Mouse (Mus musculus) midbrain, embryonic 13.5 days (tissue): ENCODE data around the gene Rmnd5b. TPM values are rescaled to one million over a fixed set of nuclear protein-coding genes. Genes with fewer than 3 reads are reported as not detected.
"Not testable (repeated sequence)": the region's sequence is repeated elsewhere in the genome, so short reads cannot be mapped to it uniquely, and the experiment has no call there.

ENCODE experiments used
- ATAC-seq: fragments of 200-750 bp; cut with Nextera tagmentation; 2 replicates; pipeline ENCODE4 v1.8.0; 2017; ENCODE audit warnings: mild to moderate bottlenecking, moderate TSS enrichment, moderate library complexity
- H3K27ac ChIP-seq: fragments of 300-500 bp; sonication (generic); 2 replicates; pipeline ENCODE4 v1.5.1; 2015; ENCODE audit warnings: inconsistent platforms, mild to moderate bottlenecking, moderate library complexity
- H3K27me3 ChIP-seq: fragments of 300-500 bp; sonication (generic); 2 replicates; pipeline ENCODE4 v1.6.1; 2015; ENCODE audit warnings: mild to moderate bottlenecking, inconsistent platforms
- H3K36me3 ChIP-seq: fragments of 300-500 bp; sonication (generic); 2 replicates; pipeline ENCODE4 v1.6.1; 2015; ENCODE audit warnings: mild to moderate bottlenecking, inconsistent platforms
- H3K4me1 ChIP-seq: fragments of 300-500 bp; sonication (generic); replicated peaks from 2 replicates; pipeline ENCODE4 v1.6.1; 2015; ENCODE audit warnings: inconsistent platforms
- H3K4me2 ChIP-seq: fragments of 300-500 bp; sonication (generic); replicated peaks from 2 replicates; pipeline ENCODE4 v1.6.1; 2015; ENCODE audit warnings: moderate library complexity, mild to moderate bottlenecking, inconsistent platforms
- H3K4me3 ChIP-seq: fragments of 300-500 bp; sonication (generic); replicated peaks from 2 replicates; pipeline ENCODE4 v1.5.1; 2015; ENCODE audit warnings: mild to moderate bottlenecking, inconsistent platforms
- H3K9ac ChIP-seq: fragments of 300-500 bp; sonication (generic); replicated peaks from 2 replicates; pipeline ENCODE4 v1.6.1; 2015; ENCODE audit warnings: mild to moderate bottlenecking, inconsistent platforms
- H3K9me3 ChIP-seq: fragments of 300-500 bp; sonication (generic); 2 replicates; pipeline ENCODE4 v1.6.1; 2016; ENCODE audit warnings: mild to moderate bottlenecking, inconsistent platforms
- WGBS: fragments of 180-500 bp; shearing (Covaris S2); methylation state at CpG from one replicate; pipeline ENCODE4 v1.1.7; 2015; 5-methylcytosine and 5-hydroxymethylcytosine counted together
- polyA plus RNA-seq: library from polyadenylated mRNA; unstranded; fragments of >200 nt; fragmentation: Nextera tagmentation; extraction: Ambion mirVana; gene quantifications from 2 replicates; pipeline ENCODE4 v1.2.1, GENCODE M21; 2015

The Rmnd5b gene
- polyA plus RNA-seq: 66.2 and 71.8 TPM in 2 replicates

DNA sequence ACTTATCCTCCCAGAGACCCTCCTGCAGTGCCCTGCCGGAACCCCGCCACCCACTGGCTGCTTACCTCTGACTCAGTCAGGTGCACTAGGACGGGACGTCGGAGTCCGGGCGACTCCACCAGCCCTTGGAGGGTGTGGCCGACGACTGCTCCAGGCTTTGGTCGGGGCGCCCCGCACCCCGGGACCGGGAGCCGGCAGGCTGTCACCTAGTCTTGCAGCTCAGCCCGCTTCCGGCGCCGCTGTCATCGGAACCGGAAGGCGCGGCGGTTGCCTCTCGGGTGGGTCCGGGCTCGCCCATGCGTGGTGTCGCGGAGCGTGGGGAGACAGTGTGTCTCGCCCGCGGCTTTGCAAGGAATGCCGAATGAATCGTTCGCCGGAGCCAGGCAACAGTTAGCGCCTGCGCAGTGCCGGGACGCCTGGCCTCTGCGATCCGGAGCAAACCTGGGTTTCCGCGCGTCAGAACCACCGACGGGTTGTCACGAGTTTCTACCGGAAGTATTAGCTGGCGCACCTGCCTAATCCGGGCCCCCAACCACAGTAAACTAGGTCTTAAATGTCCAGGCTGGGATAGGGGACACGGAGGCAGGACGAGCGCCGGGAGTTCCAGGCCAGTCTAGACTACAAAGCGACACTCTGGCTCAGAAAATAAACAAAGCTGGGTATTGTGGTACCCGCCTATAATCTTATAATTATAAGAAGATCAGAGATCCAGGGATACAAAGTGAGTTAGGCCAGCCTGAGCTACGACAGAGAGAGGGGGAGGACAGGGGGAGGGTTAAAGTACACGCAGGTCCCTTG is at the start of gene Rmnd5b:
Rmnd5b (minus strand) TSS at position 372 of the 798 bp plus-strand sequence.
- under 1% methylated on average over 61 of the region's 61 CpGs for WGBS
- peaks cover 8% of the 10 kb centered on the region; the same call in 1 of the 2 replicates for H3K27me3 ChIP-seq
- H3K4me3 ChIP-seq: peak within 1 kb of the TSS; percentile 84
- peak within 1 kb of the TSS; percentile 81 for H3K27ac ChIP-seq
- peak; percentile 92 for ATAC-seq
- H3K4me1 ChIP-seq: peaks cover 27% of the 10 kb centered on the region
- H3K4me2 ChIP-seq: peak within 1 kb of the TSS; percentile 76
- H3K9ac ChIP-seq: peak within 1 kb of the TSS; percentile 81
- H3K36me3 ChIP-seq: 0 out of 2 replicates have a peak, but pooled peaks cover 3% of the 10 kb centered on the region
- no peaks in the 10 kb centered on the region for H3K9me3 ChIP-seq

DNA sequence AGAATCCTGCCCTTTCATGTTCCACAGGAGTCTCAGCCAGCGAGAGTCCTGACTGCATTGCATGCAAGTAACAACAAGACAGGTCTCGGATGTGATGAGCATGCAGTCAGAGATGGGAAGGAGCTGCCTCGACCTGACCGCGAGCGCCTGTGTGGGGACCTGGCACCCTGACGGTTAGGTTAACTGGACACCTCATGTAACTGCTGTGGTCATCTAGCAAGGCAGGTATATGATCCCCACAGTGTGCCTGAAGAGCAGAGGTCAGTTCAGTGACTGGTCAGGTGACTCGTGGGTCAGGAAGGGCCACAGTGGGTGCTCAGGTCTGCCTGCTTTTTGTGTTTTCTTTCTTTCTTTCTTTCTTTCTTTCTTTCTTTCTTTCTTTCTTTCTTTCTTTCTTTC is 46.3 kb upstream of the Rmnd5b start:
- Histone ChIP-seq H3K4me1 (peaks cover 3% of the 10 kb centered on the region; the same call in 1 of the 2 replicates), H3K27me3 (no peaks in the 10 kb centered on the region), H3K4me3 (no peak overlapping the region), H3K4me2 (no peak overlapping the region), H3K27ac (no peak overlapping the region), H3K36me3 (peaks cover 11% of the 10 kb centered on the region; the same call in 1 of the 2 replicates), H3K9ac (no peak overlapping the region), H3K9me3 (no peaks in the 10 kb centered on the region)
- ATAC-seq: no peak
- 48% methylated on average over 8 of the region's 8 CpGs for WGBS

DNA sequence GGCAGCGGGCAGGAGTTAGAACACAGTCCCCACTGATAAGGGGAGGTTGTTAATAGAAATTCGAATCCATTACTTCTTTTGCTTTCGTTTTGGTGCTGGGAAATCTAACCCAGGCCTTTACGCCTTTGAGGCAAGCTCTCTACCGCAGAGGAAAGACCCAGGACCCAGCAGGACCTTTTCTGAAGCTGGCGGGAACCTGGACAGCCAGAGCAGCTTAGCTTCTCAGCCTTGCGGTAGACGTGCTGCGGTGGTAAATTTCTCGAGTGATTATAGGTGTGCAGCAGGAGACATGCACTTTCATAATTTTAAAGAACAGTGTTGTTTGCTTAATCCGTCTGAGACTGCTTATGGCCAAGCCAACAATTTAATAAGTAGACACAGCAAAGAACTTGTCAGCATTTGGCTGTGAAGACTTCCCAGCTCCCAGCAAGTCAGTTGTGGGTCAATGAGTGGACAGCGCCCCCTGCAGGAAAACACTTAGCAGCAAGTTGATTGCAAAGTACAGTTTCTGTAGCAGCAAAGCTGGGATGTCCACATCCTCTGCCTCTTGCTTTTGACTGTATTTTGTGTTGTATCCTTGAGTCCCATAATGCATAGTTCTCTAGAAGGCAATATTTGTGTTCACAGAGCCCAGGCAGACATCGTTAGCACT is 45.8 kb upstream of the Rmnd5b start:
- no peaks in the 10 kb centered on the region for H3K9me3 ChIP-seq
- H3K36me3 ChIP-seq: peaks cover 11% of the 10 kb centered on the region; the same call in 1 of the 2 replicates
- H3K27me3 ChIP-seq: no peaks in the 10 kb centered on the region
- H3K4me3 ChIP-seq: no peak overlapping the region
- H3K9ac ChIP-seq: no peak overlapping the region
- no peak overlapping the region for H3K4me2 ChIP-seq
- WGBS: 34% methylated on average over 13 of the region's 13 CpGs
- no peaks in the 10 kb centered on the region; the same call in 1 of the 2 replicates for H3K4me1 ChIP-seq
- no peak for ATAC-seq
- no peak overlapping the region for H3K27ac ChIP-seq

DNA sequence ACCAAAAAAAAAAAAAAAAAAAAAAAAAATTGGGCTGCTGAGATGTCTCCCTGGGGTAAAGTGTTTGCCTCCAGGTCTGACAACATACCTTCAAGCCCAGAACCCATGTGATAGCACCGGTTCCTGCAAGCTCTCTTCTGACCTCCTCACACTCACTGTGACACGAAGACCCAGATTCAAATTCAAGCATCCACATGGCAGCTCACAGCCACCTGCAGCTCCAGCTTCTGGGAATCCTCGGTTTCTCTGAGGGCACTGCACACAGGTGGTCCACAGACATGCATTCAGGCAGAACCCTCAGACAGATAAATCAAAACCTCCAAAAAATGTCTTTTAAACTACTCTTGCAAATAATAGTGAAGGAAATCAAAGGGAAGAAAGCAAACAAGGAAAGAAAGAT is 43.8 kb upstream of the Rmnd5b start:
- Histone ChIP-seq H3K4me3 (no peak overlapping the region), H3K4me1 (no peaks in the 10 kb centered on the region), H3K27ac (no peak overlapping the region), H3K9me3 (no peaks in the 10 kb centered on the region), H3K27me3 (no peaks in the 10 kb centered on the region), H3K36me3 (no peaks in the 10 kb centered on the region), H3K4me2 (no peak overlapping the region), H3K9ac (no peak overlapping the region)
- no peak for ATAC-seq
- WGBS: 66% methylated on average over 3 of the region's 3 CpGs

DNA sequence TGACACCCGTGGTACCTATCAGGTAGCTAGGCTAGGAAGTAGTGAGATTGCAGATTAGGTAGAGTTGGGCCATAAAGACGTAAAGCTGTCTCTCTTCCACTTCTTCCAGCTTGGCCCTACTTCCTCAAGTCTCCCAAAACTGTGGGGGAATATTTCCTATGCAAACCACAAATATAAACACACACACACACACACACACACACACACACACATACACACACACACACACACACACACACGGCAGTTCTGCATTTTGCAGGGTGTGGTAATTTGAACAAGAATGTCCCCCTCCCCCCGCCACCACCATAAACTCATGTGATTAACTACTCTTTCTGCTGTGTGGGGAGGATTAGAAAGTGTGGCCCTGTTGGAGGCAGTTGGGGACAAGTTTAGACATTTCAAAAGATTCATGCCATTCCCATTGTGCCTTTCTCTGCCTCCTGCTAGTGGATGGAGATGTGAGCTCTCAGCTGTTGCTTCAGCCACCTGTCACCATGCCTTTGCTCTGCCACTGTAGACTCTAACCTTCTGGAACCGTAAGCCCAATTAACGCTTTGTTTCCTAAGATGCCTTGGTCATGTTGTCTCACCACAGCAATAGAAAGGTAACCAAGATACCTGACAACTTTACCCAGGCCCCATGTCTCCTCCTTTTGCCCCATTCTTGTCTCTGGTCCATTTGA is 42.2 kb upstream of the Rmnd5b start:
- Histone ChIP-seq H3K4me3 (no peak overlapping the region), H3K36me3 (no peaks in the 10 kb centered on the region), H3K9me3 (no peaks in the 10 kb centered on the region), H3K9ac (no peak overlapping the region), H3K4me2 (no peak overlapping the region), H3K4me1 (no peaks in the 10 kb centered on the region), H3K27me3 (no peaks in the 10 kb centered on the region), H3K27ac (no peak overlapping the region)
- ATAC-seq: no peak
- WGBS: 71% methylated on average over 6 of the region's 6 CpGs

DNA sequence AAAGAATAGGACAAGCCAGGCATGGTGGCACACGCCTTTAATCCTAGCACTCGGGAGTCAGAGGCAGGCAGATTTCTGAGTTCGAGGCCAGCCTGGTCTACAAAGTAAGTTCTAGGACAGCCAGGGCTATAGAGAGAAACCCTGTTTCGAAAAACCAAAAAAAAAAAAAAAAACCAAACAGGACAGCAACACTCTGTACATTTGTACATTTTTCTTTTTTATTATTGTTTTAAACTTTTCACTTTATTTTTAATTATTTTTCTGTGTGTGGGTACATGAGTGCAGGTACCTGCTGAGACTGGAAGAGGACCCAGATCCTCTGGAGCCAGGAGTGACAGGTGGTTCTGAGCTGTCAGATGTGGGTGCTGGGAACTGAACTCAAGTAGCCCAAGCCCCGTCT is 39.7 kb upstream of the Rmnd5b start:
- H3K27ac ChIP-seq: no peak overlapping the region
- H3K4me1 ChIP-seq: no peaks in the 10 kb centered on the region
- H3K9me3 ChIP-seq: no peaks in the 10 kb centered on the region
- H3K27me3 ChIP-seq: no peaks in the 10 kb centered on the region
- no peak overlapping the region for H3K9ac ChIP-seq
- H3K4me2 ChIP-seq: no peak overlapping the region
- H3K4me3 ChIP-seq: no peak overlapping the region
- no peak for ATAC-seq
- WGBS: 84% methylated on average over 5 of the region's 5 CpGs
- no peaks in the 10 kb centered on the region for H3K36me3 ChIP-seq

DNA sequence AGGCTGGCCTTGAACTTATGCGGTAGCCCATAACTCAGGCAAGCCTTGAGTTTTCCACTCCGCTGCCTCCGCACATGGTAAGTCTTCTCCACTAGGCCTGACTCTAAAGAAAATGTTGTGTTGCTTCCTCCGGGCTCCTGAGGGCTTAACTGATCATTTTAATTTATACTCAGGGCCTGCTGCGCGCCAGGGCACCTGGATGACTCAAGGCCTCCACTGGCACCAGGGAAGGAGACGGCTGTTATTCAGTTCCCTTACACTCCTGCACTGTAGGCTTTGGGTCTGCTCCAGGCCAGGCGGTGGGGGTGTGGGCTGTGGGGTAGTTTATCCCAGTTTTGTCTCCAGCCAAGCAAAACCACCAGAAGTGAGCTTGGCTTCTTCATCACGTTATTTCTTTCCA is 37.6 kb upstream of the Rmnd5b start:
- no peaks in the 10 kb centered on the region for H3K9me3 ChIP-seq
- no peaks in the 10 kb centered on the region for H3K27me3 ChIP-seq
- H3K9ac ChIP-seq: no peak overlapping the region
- no peak overlapping the region for H3K4me3 ChIP-seq
- no peaks in the 10 kb centered on the region for H3K36me3 ChIP-seq
- H3K4me2 ChIP-seq: no peak overlapping the region
- WGBS: 84% methylated on average over 9 of the region's 9 CpGs
- no peaks in the 10 kb centered on the region for H3K4me1 ChIP-seq
- ATAC-seq: no peak
- H3K27ac ChIP-seq: no peak overlapping the region

DNA sequence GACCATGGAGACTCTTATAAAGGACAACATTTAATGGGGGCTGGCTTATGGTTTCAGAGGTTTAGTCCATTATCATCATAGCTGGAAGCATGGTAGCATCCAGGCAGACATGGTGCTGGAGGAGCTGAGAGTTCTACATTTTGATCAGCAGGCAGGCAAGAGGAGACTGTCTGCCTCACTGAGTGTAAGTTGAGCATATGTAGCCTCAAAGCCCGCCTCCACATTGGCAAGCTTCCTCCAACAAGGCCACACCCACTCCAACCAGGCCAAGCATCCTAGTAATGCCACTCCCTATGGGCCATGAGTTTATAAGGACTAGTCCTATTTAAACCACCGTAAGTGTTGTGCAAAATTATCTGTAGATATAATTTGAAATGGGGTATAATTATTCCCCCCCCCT is 35.7 kb upstream of the Rmnd5b start:
- Histone ChIP-seq H3K27me3 (no peaks in the 10 kb centered on the region), H3K9ac (no peak overlapping the region), H3K27ac (no peak overlapping the region), H3K9me3 (no peaks in the 10 kb centered on the region), H3K4me1 (no peaks in the 10 kb centered on the region), H3K4me2 (no peak overlapping the region), H3K4me3 (no peak overlapping the region), H3K36me3 (no peaks in the 10 kb centered on the region)
- ATAC-seq: no peak
- WGBS: 75% methylated on average over 2 of the region's 2 CpGs

DNA sequence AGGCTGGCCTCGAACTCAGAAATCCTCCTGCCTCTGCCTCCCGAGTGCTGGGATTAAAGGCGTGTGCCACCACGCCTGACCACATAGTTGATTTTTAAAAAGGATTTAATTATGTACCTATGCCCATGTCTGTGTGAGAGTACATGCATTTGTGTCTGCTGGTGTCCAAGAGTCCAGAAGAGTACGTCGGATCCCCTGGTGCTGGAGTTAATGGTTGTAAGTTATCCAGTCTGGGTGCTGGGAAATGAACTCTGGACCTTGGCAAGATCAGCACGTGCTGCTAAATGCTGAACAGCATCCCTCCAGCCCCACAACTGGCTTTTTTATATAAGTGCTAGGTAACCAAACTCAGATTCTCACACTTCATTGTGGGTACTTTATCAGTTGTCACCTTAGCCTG is 35.1 kb upstream of the Rmnd5b start:
- no peaks in the 10 kb centered on the region for H3K4me1 ChIP-seq
- no peaks in the 10 kb centered on the region for H3K9me3 ChIP-seq
- no peak overlapping the region for H3K9ac ChIP-seq
- H3K4me3 ChIP-seq: no peak overlapping the region
- WGBS: 91% methylated on average over 7 of the region's 7 CpGs
- no peak overlapping the region for H3K4me2 ChIP-seq
- no peaks in the 10 kb centered on the region for H3K36me3 ChIP-seq
- H3K27me3 ChIP-seq: no peaks in the 10 kb centered on the region
- ATAC-seq: no peak
- H3K27ac ChIP-seq: no peak overlapping the region

DNA sequence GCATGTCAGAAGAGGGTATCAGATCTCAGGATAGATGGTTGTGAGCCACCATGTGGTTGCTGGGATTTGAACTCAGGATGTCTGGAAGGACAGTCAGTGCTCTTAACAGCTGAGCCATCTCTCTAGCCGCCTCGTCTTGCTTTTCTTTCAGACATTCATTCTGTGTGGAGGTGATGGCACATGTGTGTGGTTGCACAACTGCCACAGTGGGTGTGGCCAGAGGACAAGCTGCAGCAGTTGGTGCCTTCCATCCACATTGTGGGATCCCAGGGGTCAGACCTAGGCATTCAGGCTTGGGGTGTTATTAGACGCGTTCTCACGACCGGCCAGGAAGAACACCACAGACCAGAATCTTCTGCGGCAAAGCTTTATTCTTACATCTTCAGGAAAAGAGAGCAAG is 29.1 kb upstream of the Rmnd5b start:
- not testable (repeated sequence) for H3K36me3 ChIP-seq, ATAC-seq, H3K27me3 ChIP-seq, H3K4me3 ChIP-seq, H3K27ac ChIP-seq, H3K9ac ChIP-seq, H3K4me2 ChIP-seq, H3K9me3 ChIP-seq, H3K4me1 ChIP-seq
- WGBS: 94% methylated on average over 7 of the region's 7 CpGs

DNA sequence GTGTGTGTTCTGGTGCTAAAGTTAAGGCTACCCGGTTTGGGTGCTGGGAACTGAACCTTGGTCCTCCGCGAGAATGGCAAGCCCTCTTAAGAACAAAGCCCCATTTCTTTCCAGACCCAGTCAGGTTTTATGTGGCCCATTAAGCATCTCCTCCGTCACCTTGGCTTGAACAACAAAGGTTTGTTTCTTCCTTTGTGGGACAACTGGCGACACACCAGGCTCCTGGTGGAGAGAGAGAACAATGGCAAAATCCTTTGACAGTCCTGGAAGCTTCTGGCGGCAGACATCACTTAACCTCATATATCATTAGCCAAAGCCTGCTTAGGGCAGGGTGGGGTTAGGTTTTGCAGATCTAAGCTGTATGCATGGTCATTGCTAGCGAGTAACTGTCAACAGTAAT is 26.9 kb upstream of the Rmnd5b start:
- WGBS: 79% methylated on average over 7 of the region's 7 CpGs
- Histone ChIP-seq H3K4me2 (no peak overlapping the region), H3K9ac (no peak overlapping the region), H3K4me3 (no peak overlapping the region), H3K9me3 (no peaks in the 10 kb centered on the region), H3K36me3 (no peaks in the 10 kb centered on the region), H3K27ac (no peak overlapping the region), H3K4me1 (no peaks in the 10 kb centered on the region), H3K27me3 (no peaks in the 10 kb centered on the region)
- ATAC-seq: no peak

DNA sequence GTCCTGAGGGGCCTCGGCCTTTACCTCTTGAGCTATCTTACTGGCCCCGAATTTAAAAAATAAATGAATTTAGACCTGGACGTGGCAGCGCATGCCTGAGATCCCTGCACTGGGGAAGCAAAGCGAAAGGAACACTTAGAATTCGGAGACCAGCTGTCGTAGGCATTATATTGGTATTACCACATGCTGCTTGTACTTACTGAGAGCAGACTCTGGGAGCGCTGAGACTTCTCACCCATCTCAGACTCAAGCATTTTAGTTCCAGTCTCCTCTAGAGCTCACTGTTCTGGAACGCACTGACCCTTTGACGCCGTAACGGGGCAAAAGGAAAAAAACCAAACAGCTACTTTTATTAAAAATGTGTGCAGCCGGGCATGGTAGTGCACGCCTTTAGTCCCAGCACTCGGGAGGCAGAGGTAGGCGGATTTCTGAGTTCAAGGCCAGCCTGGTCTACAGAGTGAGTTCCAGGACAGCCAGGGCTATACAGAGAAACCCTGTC is 26.2 kb upstream of the Rmnd5b start:
- Histone ChIP-seq H3K4me3 (no peak overlapping the region), H3K9ac (no peak overlapping the region), H3K4me1 (no peaks in the 10 kb centered on the region), H3K9me3 (no peaks in the 10 kb centered on the region), H3K27ac (no peak overlapping the region), H3K27me3 (no peaks in the 10 kb centered on the region), H3K36me3 (no peaks in the 10 kb centered on the region), H3K4me2 (no peak overlapping the region)
- WGBS: 73% methylated on average over 16 of the region's 16 CpGs
- no peak for ATAC-seq
